Mouse (Mus musculus) testis, adult 2 months (tissue): ENCODE results near the gene Syt2. TPM values are rescaled to one million over a fixed set of nuclear protein-coding genes. Genes with fewer than 3 reads are reported as not detected.

ENCODE experiments used
- H3K27ac ChIP-seq: fragments of 200-500 bp; 2 replicates; pipeline ENCODE4 v1.5.1; 2012; ENCODE audit warnings: low read depth, low read length; ENCODE audit not compliant: control insufficient read depth, insufficient read depth
- H3K27me3 ChIP-seq: fragments of 200-500 bp; 2 replicates; pipeline ENCODE4 v1.6.1; 2012; ENCODE audit warnings: mild to moderate bottlenecking, low read length, moderate library complexity; ENCODE audit not compliant: control insufficient read depth, insufficient read depth
- H3K36me3 ChIP-seq: fragments of 200-500 bp; 2 replicates; pipeline ENCODE4 v1.6.1; 2012; ENCODE audit warnings: mild to moderate bottlenecking, low read length; ENCODE audit not compliant: control insufficient read depth, insufficient read depth
- H3K4me1 ChIP-seq: fragments of 200-500 bp; 2 replicates; pipeline ENCODE4 v1.6.1; 2012; ENCODE audit warnings: low read length; ENCODE audit not compliant: control insufficient read depth, insufficient read depth
- H3K4me3 ChIP-seq: fragments of 200-500 bp; 2 replicates; pipeline ENCODE4 v1.5.1; 2012; ENCODE audit warnings: low read depth, mild to moderate bottlenecking, low read length, moderate library complexity, mixed read lengths; ENCODE audit not compliant: control insufficient read depth
- CTCF ChIP-seq: fragments of 200-500 bp; IDR thresholded peaks from 2 replicates; pipeline ENCODE4 v1.5.1; 2012; ENCODE audit warnings: low read depth, mild to moderate bottlenecking, inconsistent platforms, low read length, moderate library complexity; ENCODE audit not compliant: control insufficient read depth, insufficient read depth, insufficient replicate concordance
- POLR2A ChIP-seq: fragments of 200-500 bp; IDR thresholded peaks from 2 replicates; pipeline ENCODE4 v1.6.1; 2012; ENCODE audit warnings: low read depth, mild to moderate bottlenecking, inconsistent platforms, low read length, moderate library complexity; ENCODE audit not compliant: control insufficient read depth
- polyA plus RNA-seq: library from polyadenylated mRNA; depleted of rRNA; stranded (reverse); fragments of >200 nt; gene quantifications from 2 replicates; pipeline ENCODE4 v1.2.3, GENCODE M21; 2012

Gene Syt2
- polyA plus RNA-seq, 1 experiment: 0.14 TPM

DNA sequence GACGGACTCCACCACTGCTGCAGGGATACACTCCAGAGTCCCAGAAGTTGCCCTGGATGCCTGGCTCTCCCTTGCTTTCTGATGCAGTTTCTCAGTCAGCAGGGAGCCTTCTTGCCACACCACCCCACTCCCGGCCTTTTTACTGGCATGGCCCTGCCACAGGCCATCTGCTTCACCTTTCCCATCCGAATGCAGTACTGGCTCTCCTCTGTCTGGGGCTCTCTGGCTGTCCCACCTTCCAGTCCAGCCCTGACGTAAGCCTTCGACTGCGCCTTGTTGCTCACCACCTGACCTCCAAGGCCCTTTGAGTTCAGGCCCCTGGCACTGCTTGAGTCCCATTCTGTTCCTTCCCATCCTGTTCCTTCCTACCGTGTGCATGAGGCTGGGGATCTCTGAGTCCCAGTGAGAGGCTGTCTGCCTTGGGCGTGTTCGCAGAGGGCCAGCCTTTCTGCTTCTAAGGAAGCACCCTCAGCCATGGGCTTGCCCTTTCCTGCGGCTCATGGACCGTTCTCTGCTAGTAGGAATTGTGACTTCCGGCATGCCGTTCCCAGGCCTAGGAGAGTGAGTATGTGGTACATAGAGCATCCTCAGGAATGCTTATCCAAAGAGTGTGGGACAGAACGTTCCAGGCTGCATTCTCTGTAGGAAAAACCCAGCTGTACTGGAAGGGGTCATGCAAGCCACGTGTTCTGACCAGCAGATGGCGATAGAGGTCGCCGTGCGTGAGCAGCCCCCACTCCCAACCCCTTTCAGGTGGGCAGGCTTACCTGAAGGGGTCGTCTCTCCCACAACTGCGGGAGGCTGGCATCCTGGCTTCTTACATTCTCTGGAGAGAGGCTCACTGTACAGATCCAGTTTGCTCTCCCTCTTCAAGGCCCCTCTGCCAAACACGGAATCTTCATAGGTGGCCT lies 58.2 kb downstream of the Syt2 start:
- Histone ChIP-seq H3K4me1 (peaks cover 10% of the 10 kb centered on the region), H3K36me3 (no peaks in the 10 kb centered on the region), H3K27me3 (no peaks in the 10 kb centered on the region), H3K27ac (peak overlapping the region; percentile 56), H3K4me3 (no peak overlapping the region)
- peak; percentile 85 for TF ChIP-seq CTCF
- no peak for TF ChIP-seq POLR2A

DNA sequence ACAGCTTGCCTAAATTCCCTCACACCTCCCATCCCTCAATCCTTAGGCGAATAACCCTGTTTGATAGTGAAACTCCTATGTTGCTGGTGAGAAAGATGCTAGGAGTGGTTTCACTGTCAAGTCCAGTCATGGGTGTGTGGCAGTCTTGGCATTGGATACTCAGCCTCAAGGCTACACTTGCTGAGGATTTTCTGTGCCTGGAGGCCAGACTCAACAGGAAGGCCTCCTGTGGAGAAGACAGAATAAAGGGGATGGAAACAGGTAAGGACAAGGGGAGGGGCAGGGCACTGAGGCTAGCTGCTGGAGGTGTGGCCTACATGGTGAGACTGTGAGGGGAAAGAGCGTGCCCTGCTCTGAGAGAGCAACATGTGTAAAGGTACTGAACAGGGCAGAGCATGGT lies 60.1 kb downstream of the Syt2 start:
- H3K27me3 ChIP-seq: no peaks in the 10 kb centered on the region
- H3K4me1 ChIP-seq: peaks cover 15% of the 10 kb centered on the region

DNA sequence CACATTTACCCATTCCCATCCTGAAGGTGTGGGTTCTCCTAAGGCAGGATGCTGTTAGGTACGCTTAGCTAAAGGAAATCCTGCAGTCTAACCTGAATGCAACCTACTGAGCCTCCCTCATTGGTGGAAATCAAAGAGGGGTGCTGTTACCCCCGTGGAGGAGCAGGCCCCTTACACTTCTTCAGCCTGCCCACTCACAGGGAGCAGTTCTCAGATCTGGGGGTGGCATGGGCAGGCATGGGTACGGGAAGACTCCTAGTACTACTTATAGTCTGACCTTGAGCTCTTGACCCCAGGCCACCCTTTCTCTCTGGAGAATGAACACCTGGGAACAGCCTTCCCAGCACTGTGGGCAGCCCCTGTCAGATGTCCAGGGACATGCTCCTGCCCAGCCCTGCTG lies 61.0 kb downstream of the Syt2 start:
- Histone ChIP-seq H3K4me3 (no peak overlapping the region), H3K27me3 (no peaks in the 10 kb centered on the region), H3K36me3 (no peaks in the 10 kb centered on the region), H3K27ac (no peak overlapping the region), H3K4me1 (peaks cover 15% of the 10 kb centered on the region)
- TF ChIP-seq POLR2A: no peak
- TF ChIP-seq CTCF: no peak

More for the DNA sequence above, 60.1 kb downstream of the Syt2 start:
- Histone ChIP-seq H3K4me3 (no peak overlapping the region), H3K36me3 (no peaks in the 10 kb centered on the region), H3K27ac (no peak overlapping the region)
- TF ChIP-seq CTCF: no peak
- TF ChIP-seq POLR2A: no peak

DNA sequence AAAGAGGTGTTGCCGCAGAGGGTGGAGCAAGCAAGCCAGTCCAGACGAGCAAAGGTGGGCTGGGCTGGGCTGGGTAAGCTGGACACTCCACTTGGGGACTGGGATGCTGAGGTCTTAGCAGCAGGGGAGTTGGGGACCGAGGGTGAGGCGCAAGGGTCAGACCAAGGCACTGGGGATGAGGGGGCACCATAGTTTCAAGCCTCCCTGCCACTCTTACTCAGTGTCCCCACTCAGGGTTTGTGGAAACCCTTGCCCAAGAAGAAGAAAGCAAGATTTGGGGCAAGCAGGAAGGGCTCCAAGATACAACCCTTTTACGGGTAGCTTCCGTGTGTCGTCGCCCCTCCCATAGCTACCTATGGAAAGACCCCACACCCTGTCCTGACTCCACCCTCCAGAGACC lies 61.8 kb downstream of the Syt2 start:
- no peaks in the 10 kb centered on the region for H3K27me3 ChIP-seq
- H3K4me1 ChIP-seq: peaks cover 15% of the 10 kb centered on the region
- TF ChIP-seq POLR2A (no peak), CTCF (no peak)

GRCm38 (mm10) chr1:134708801-134709385 lies 62.4 kb downstream of the Syt2 start:
- TF ChIP-seq CTCF (no peak), POLR2A (no peak)
- Histone ChIP-seq H3K36me3 (no peaks in the 10 kb centered on the region), H3K4me3 (peak overlapping the region; percentile 23), H3K4me1 (peaks cover 15% of the 10 kb centered on the region), H3K27me3 (no peaks in the 10 kb centered on the region), H3K27ac (no peak overlapping the region)

More for the DNA sequence above, 61.8 kb downstream of the Syt2 start:
- no peaks in the 10 kb centered on the region for H3K36me3 ChIP-seq
- no peak overlapping the region for H3K4me3 ChIP-seq
- H3K27ac ChIP-seq: no peak overlapping the region

- peak overlapping the region; percentile 23 for H3K4me3 ChIP-seq
- peaks cover 15% of the 10 kb centered on the region for H3K4me1 ChIP-seq
- H3K27me3 ChIP-seq: no peaks in the 10 kb centered on the region
- no peaks in the 10 kb centered on the region for H3K36me3 ChIP-seq
- TF ChIP-seq POLR2A (no peak), CTCF (no peak)
- no peak overlapping the region for H3K27ac ChIP-seq
Observed at GRCm38 (mm10) chr1:134709411-134710306, 63.2 kb downstream of the Syt2 start.
